Mouse (Mus musculus) bone marrow, adult 2 months (tissue): Measurements from ENCODE around the gene Arl6ip5. TPM values are rescaled to one million over a fixed set of nuclear protein-coding genes. Genes with fewer than 3 reads are reported as not detected.

Experiments used
- H3K27ac ChIP-seq: fragments of 200-500 bp; 2 replicates; pipeline ENCODE4 v1.5.1; 2012; ENCODE audit warnings: low read depth, mild to moderate bottlenecking, control low read depth, inconsistent platforms, low read length; ENCODE audit not compliant: control insufficient read depth, poor library complexity, insufficient read depth
- H3K4me1 ChIP-seq: fragments of 200-500 bp; 2 replicates; pipeline ENCODE4 v1.6.1; 2011; ENCODE audit warnings: low read length; ENCODE audit not compliant: control insufficient read depth, insufficient read depth
- H3K4me3 ChIP-seq: fragments of 200-500 bp; replicated peaks from 2 replicates; pipeline ENCODE3; 2011; ENCODE audit warnings: mild to moderate bottlenecking, low read depth, low read length, control low read depth; ENCODE audit not compliant: control insufficient read depth
- CTCF ChIP-seq: fragments of 200-500 bp; IDR thresholded peaks from 2 replicates; pipeline ENCODE4 v1.5.1; 2011; ENCODE audit warnings: low read length, control low read depth; ENCODE audit not compliant: control insufficient read depth, insufficient read depth
- POLR2A ChIP-seq: fragments of 200-500 bp; IDR thresholded peaks from 2 replicates; pipeline ENCODE4 v1.6.1; 2011; ENCODE audit warnings: low read depth, mild to moderate bottlenecking, control low read depth, low read length, borderline replicate concordance; ENCODE audit not compliant: control insufficient read depth
- WGBS: fragments of 180-500 bp; shearing (Covaris S2); methylation state at CpG from one replicate; pipeline ENCODE4 v1.1.7; 2018; 5-methylcytosine and 5-hydroxymethylcytosine counted together
- polyA plus RNA-seq: library from polyadenylated mRNA; stranded (reverse); fragments of >200 nt; gene quantifications from 2 replicates; pipeline ENCODE4 v1.2.4, GENCODE M21; 2011; ENCODE audit warnings: low replicate concordance; ENCODE audit not compliant: missing spikeins, insufficient read depth, insufficient read length

The Arl6ip5 gene
- polyA plus RNA-seq, 1 experiment = 39.3 TPM

- WGBS = under 1% methylated on average over 16 of the region's 16 CpGs
- Histone ChIP-seq H3K27ac (peak overlapping the region; percentile 37; the same call in 1 of the 2 replicates), H3K4me1 (no peaks in the 10 kb centered on the region), H3K4me3 (peak overlapping the region; percentile 73)
- TF ChIP-seq POLR2A = no peak
- TF ChIP-seq CTCF = no peak
Measured at GRCm38 (mm10) chr6:97204952-97205351, 5.5 kb upstream of the Arl6ip5 start.

GRCm38 (mm10) chr6:97205439-97205885 is 5.0 kb upstream of the Arl6ip5 start, which contains the start of gene Uba3:
TSS of gene Uba3 (minus strand) at chr6:97205647.
- peak within 1 kb of the TSS; percentile 73 for H3K4me3 ChIP-seq
- under 1% methylated on average over 38 of the region's 38 CpGs for WGBS
- TF ChIP-seq POLR2A = peak; percentile 84; the same call in 1 of the 2 replicates
- TF ChIP-seq CTCF = no peak
- H3K4me1 ChIP-seq = no peaks in the 10 kb centered on the region
- H3K27ac ChIP-seq = peak within 1 kb of the TSS; percentile 37; the same call in 1 of the 2 replicates

- WGBS = 51% methylated on average over 4 of the region's 4 CpGs
- no peak overlapping the region for H3K4me3 ChIP-seq
- no peak for TF ChIP-seq POLR2A
- TF ChIP-seq CTCF = no peak
- no peak overlapping the region for H3K27ac ChIP-seq
- H3K4me1 ChIP-seq = no peaks in the 10 kb centered on the region
Measured at GRCm38 (mm10) chr6:97207085-97207484, 3.4 kb upstream of the Arl6ip5 start.

- peaks cover under 1% of the 10 kb centered on the region; the same call in 1 of the 2 replicates for H3K4me1 ChIP-seq
- 37% methylated on average over 3 of the region's 3 CpGs for WGBS
Measured at GRCm38 (mm10) chr6:97208406-97208805, 2.1 kb upstream of the Arl6ip5 start.

GRCm38 (mm10) chr6:97209201-97209600 is 1.3 kb upstream of the Arl6ip5 start:
- Histone ChIP-seq H3K4me1 (peaks cover 1% of the 10 kb centered on the region; the same call in 1 of the 2 replicates), H3K27ac (no peak overlapping the region), H3K4me3 (no peak overlapping the region)
- 51% methylated on average over 3 of the region's 3 CpGs for WGBS
- no peak for TF ChIP-seq CTCF
- TF ChIP-seq POLR2A = no peak

More at GRCm38 (mm10) chr6:97208406-97208805, 2.1 kb upstream of the Arl6ip5 start:
- Histone ChIP-seq H3K27ac (no peak overlapping the region), H3K4me3 (no peak overlapping the region)
- TF ChIP-seq POLR2A (no peak), CTCF (no peak)

- Histone ChIP-seq H3K4me1 (peaks cover 1% of the 10 kb centered on the region; the same call in 1 of the 2 replicates), H3K4me3 (no peak overlapping the region), H3K27ac (no peak overlapping the region)
- 85% methylated on average over 4 of the region's 4 CpGs for WGBS
- TF ChIP-seq CTCF (no peak), POLR2A (no peak)
Measured at GRCm38 (mm10) chr6:97209751-97210150, 738 bp upstream of the Arl6ip5 start.

GRCm38 (mm10) chr6:97210962-97211601 is 593 bp downstream of the Arl6ip5 start:
- H3K4me1 ChIP-seq = peaks cover 1% of the 10 kb centered on the region; the same call in 1 of the 2 replicates
- WGBS = under 1% methylated on average over 22 of the region's 22 CpGs
- H3K4me3 ChIP-seq = peak overlapping the region; percentile 94
- no peak for TF ChIP-seq POLR2A
- no peak for TF ChIP-seq CTCF
- peak overlapping the region; percentile 79 for H3K27ac ChIP-seq

- Histone ChIP-seq H3K4me1 (peaks cover 1% of the 10 kb centered on the region; the same call in 1 of the 2 replicates), H3K27ac (no peak overlapping the region; the same call in 1 of the 2 replicates), H3K4me3 (peak overlapping the region; percentile 33)
- TF ChIP-seq POLR2A = no peak
- TF ChIP-seq CTCF = no peak
- 2% methylated on average over 12 of the region's 12 CpGs for WGBS
Measured at GRCm38 (mm10) chr6:97211981-97212380, 1.5 kb downstream of the Arl6ip5 start.
